Mouse (Mus musculus) thymus, adult 2 months (tissue): ENCODE measurements around the gene Inpp5k.

Experiments used
- CTCF ChIP-seq: fragments of 200-500 bp; IDR thresholded peaks from 2 replicates; pipeline ENCODE4 v1.5.1; 2012; ENCODE audit warnings: mild to moderate bottlenecking, control low read depth, low read length, moderate library complexity, borderline replicate concordance; ENCODE audit not compliant: control insufficient read depth, poor library complexity, insufficient read depth; ENCODE audit errors: extremely low read depth
- POLR2A ChIP-seq: fragments of 200-500 bp; IDR thresholded peaks from 2 replicates; pipeline ENCODE4 v1.6.1; 2012; ENCODE audit warnings: mild to moderate bottlenecking, low read length, control low read depth, moderate library complexity; ENCODE audit not compliant: control insufficient read depth, poor library complexity, insufficient read depth; ENCODE audit errors: extremely low read depth

GRCm38 (mm10) chr11:75624102-75624554 lies 6.7 kb upstream of the Inpp5k start:
- no peak for TF ChIP-seq CTCF
- no peak for TF ChIP-seq POLR2A
